Mouse (Mus musculus): ENCODE data around the gene Ctcfl. TPM values are rescaled to one million over a fixed set of nuclear protein-coding genes. Genes with fewer than 3 reads are reported as not detected.

Ctcfl gene
- polyA plus RNA-seq, 1 experiment from 2014 or later = 0.08 TPM

DNA sequence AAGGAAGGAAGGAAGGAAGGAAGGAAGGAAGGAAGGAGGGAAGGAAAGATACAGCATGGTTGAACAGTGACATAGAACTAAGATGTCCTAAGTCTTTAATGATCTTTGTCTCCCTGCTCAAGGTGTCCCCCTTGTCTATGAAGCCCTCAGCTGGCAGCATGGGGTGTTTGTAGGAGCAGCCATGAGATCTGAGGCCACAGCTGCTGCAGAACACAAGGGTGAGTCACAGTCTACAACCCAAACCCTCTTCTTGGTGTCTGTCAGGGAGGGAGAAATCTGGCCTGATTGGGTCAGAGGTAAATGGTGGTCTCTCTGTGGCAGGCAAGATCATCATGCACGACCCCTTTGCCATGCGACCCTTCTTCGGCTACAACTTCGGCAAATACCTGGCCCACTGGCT, 38.5 kb upstream of the Ctcfl start:
- Histone ChIP-seq H3K4me3 (ENCODE audit: low read length) (no peak overlapping the region), H3K9me3 (ENCODE audit: control insufficient read depth, low read length) (no peaks in the 10 kb centered on the region), H3K27ac (ENCODE audit: low read depth, low read length) (no peak overlapping the region), H3K27me3 (replicated peaks; ENCODE audit: control insufficient read depth, insufficient read depth, low read length) (no peaks in the 10 kb centered on the region), H3K9ac (ENCODE audit: low read depth, low read length) (no peak overlapping the region), H3K4me2 (ENCODE audit: low read length) (no peak overlapping the region), H3K36me3 (ENCODE audit: control insufficient read depth, insufficient read depth, low read length) (no peaks in the 10 kb centered on the region), H3K4me1 (ENCODE audit: control insufficient read depth, insufficient read depth, low read depth, low read length) (peaks cover 3% of the 10 kb centered on the region; the same call in 1 of the 2 replicates)
- 97% methylated on average over 4 of the region's 4 CpGs for WGBS
- ATAC-seq = no peak

DNA sequence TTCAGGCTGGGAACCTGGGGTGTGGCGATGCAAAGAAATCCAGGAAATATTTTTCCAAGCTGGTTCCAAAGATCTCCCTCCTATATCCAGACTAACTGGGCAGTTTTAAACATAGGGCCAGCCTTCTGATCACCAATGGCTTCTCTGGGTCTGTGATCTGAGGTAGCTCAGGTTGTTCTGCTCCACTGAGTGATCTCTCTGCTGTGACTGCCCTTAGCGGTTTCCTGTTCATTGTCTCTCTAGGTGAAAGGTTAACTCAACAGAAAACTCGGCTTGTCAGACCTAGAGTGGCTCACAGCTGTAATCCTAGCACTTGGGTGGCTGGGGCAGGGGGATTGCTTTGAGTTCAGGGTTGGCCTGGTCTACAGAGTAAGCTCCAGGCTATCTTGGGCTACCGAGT, 38.1 kb upstream of the Ctcfl start:
- Histone ChIP-seq H3K27ac (ENCODE audit: low read depth, low read length) (no peak overlapping the region), H3K27me3 (replicated peaks; ENCODE audit: control insufficient read depth, insufficient read depth, low read length) (no peaks in the 10 kb centered on the region), H3K4me2 (ENCODE audit: low read length) (no peak overlapping the region), H3K4me3 (ENCODE audit: low read length) (no peak overlapping the region), H3K9me3 (ENCODE audit: control insufficient read depth, low read length) (no peaks in the 10 kb centered on the region), H3K9ac (ENCODE audit: low read depth, low read length) (no peak overlapping the region), H3K4me1 (ENCODE audit: control insufficient read depth, insufficient read depth, low read depth, low read length) (peaks cover 3% of the 10 kb centered on the region; the same call in 1 of the 2 replicates), H3K36me3 (ENCODE audit: control insufficient read depth, insufficient read depth, low read length) (no peaks in the 10 kb centered on the region)
- ATAC-seq = no peak
- 67% methylated on average over 4 of the region's 4 CpGs for WGBS

DNA sequence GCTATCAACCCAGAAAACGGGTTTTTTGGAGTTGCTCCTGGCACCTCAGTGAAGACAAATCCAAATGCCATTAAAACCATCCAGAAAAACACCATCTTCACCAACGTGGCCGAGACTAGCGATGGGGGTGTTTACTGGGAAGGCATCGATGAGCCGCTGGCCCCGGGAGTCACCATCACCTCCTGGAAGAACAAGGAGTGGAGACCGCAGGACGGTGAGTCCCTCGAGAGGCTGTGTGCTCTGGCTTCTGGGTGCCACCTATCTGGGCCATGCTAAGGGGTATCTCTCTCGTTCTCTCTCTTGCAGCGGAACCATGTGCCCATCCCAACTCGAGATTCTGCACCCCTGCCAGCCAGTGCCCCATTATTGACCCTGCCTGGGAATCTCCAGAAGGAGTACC, 37.6 kb upstream of the Ctcfl start:
- Histone ChIP-seq H3K27ac (ENCODE audit: low read depth, low read length) (no peak overlapping the region), H3K9me3 (ENCODE audit: control insufficient read depth, low read length) (no peaks in the 10 kb centered on the region), H3K4me2 (ENCODE audit: low read length) (no peak overlapping the region), H3K4me1 (ENCODE audit: control insufficient read depth, insufficient read depth, low read depth, low read length) (peaks cover 3% of the 10 kb centered on the region; the same call in 1 of the 2 replicates), H3K4me3 (ENCODE audit: low read length) (no peak overlapping the region), H3K36me3 (ENCODE audit: control insufficient read depth, insufficient read depth, low read length) (no peaks in the 10 kb centered on the region), H3K9ac (ENCODE audit: low read depth, low read length) (no peak overlapping the region), H3K27me3 (replicated peaks; ENCODE audit: control insufficient read depth, insufficient read depth, low read length) (no peaks in the 10 kb centered on the region)
- WGBS = 87% methylated on average over 13 of the region's 13 CpGs
- no peak for ATAC-seq

DNA sequence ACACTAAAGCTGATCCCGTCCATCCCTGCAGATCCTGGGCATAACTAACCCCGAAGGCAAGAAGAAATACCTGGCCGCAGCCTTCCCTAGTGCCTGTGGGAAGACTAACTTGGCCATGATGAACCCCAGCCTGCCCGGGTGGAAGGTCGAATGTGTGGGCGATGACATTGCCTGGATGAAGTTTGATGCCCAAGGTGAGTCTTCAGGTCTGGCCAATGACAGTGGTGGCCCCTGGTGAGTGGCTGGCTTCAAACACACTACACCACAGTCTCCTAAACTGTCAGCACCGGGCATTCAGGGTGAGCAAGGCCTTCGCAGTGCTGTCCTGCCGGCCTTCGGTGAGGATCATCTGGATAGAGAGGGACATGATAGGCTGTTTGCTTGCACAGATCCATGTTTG, 36.6 kb upstream of the Ctcfl start:
- Histone ChIP-seq H3K27me3 (replicated peaks; ENCODE audit: control insufficient read depth, insufficient read depth, low read length) (no peaks in the 10 kb centered on the region), H3K4me2 (ENCODE audit: low read length) (no peak overlapping the region), H3K9ac (ENCODE audit: low read depth, low read length) (no peak overlapping the region), H3K9me3 (ENCODE audit: control insufficient read depth, low read length) (no peaks in the 10 kb centered on the region), H3K36me3 (ENCODE audit: control insufficient read depth, insufficient read depth, low read length) (no peaks in the 10 kb centered on the region), H3K27ac (ENCODE audit: low read depth, low read length) (no peak overlapping the region), H3K4me1 (ENCODE audit: control insufficient read depth, insufficient read depth, low read depth, low read length) (peaks cover 3% of the 10 kb centered on the region; the same call in 1 of the 2 replicates), H3K4me3 (ENCODE audit: low read length) (no peak overlapping the region)
- 94% methylated on average over 10 of the region's 10 CpGs for WGBS
- ATAC-seq = no peak

DNA sequence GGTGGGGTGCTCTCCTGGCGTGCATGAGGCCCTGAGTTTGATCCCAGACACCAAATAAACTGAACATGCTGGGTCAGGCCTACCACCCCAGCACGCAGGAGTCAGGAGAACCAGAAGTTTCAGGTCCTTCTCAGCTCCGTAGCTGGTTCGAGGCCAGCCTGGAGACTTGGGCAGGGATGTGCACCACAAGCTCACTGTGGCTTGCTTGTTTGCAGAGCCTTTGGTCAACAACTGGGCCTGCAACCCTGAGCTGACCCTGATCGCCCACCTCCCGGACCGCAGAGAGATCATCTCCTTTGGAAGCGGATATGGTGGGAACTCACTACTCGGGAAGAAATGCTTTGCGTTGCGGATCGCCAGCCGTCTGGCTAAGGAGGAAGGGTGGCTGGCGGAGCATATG, 35.6 kb upstream of the Ctcfl start:
- H3K4me3 ChIP-seq (ENCODE audit: low read length) = no peak overlapping the region
- H3K4me1 ChIP-seq (ENCODE audit: control insufficient read depth, insufficient read depth, low read depth, low read length) = peaks cover 3% of the 10 kb centered on the region; the same call in 1 of the 2 replicates
- H3K4me2 ChIP-seq (ENCODE audit: low read length) = no peak overlapping the region
- H3K27ac ChIP-seq (ENCODE audit: low read depth, low read length) = no peak overlapping the region
- 93% methylated on average over 14 of the region's 14 CpGs for WGBS
- no peaks in the 10 kb centered on the region for H3K9me3 ChIP-seq (ENCODE audit: control insufficient read depth, low read length)
- no peaks in the 10 kb centered on the region for H3K36me3 ChIP-seq (ENCODE audit: control insufficient read depth, insufficient read depth, low read length)
- H3K27me3 ChIP-seq (replicated peaks; ENCODE audit: control insufficient read depth, insufficient read depth, low read length) = no peaks in the 10 kb centered on the region
- no peak for ATAC-seq
- no peak overlapping the region for H3K9ac ChIP-seq (ENCODE audit: low read depth, low read length)

DNA sequence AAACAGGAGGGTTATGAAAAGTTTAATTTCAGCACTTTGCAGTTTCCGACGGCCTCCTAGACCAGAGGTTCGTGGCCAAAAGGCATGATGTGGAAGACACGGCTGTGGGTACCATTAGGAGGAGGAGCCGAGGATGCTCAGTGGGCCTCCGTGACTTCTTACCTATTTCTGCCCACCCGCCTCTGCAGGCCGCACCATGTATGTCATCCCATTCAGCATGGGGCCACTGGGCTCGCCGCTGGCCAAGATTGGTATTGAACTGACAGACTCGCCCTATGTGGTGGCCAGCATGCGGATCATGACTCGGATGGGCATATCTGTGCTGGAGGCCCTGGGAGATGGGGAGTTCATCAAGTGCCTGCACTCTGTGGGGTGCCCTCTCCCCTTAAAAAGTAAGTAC, 35.2 kb upstream of the Ctcfl start:
- H3K9me3 ChIP-seq (ENCODE audit: control insufficient read depth, low read length) = no peaks in the 10 kb centered on the region
- ATAC-seq = no peak
- 93% methylated on average over 13 of the region's 13 CpGs for WGBS

DNA sequence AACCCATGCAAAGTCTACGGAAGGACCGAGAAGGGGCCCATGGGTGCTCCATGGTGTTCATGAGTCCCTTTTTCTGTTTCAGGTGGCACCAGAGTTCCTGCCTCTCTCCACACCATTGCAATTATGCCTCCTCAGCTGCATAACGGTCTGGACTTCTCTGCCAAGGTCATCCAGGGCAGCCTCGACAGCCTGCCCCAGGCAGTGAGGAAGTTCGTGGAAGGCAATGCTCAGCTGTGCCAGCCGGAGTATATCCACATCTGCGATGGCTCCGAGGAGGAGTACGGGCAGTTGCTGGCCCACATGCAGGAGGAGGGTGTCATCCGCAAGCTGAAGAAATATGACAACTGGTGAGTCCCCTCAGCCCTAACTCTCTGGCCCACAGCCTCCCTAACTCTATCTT, 33.9 kb upstream of the Ctcfl start:
- Histone ChIP-seq H3K9me3 (ENCODE audit: control insufficient read depth, low read length) (no peaks in the 10 kb centered on the region), H3K4me1 (ENCODE audit: control insufficient read depth, insufficient read depth, low read depth, low read length) (no peaks in the 10 kb centered on the region), H3K9ac (ENCODE audit: low read depth, low read length) (no peak overlapping the region), H3K4me2 (ENCODE audit: low read length) (no peak overlapping the region), H3K27ac (ENCODE audit: low read depth, low read length) (no peak overlapping the region), H3K27me3 (replicated peaks; ENCODE audit: control insufficient read depth, insufficient read depth, low read length) (no peaks in the 10 kb centered on the region), H3K4me3 (ENCODE audit: low read length) (no peak overlapping the region), H3K36me3 (ENCODE audit: control insufficient read depth, insufficient read depth, low read length) (no peaks in the 10 kb centered on the region)
- ATAC-seq = no peak
- WGBS = 90% methylated on average over 10 of the region's 10 CpGs

More for the DNA sequence above, 35.2 kb upstream of the Ctcfl start:
- Histone ChIP-seq H3K9ac (ENCODE audit: low read depth, low read length) (no peak overlapping the region), H3K36me3 (ENCODE audit: control insufficient read depth, insufficient read depth, low read length) (no peaks in the 10 kb centered on the region), H3K27me3 (replicated peaks; ENCODE audit: control insufficient read depth, insufficient read depth, low read length) (no peaks in the 10 kb centered on the region), H3K4me3 (ENCODE audit: low read length) (no peak overlapping the region), H3K4me1 (ENCODE audit: control insufficient read depth, insufficient read depth, low read depth, low read length) (peaks cover 2% of the 10 kb centered on the region; the same call in 1 of the 2 replicates), H3K27ac (ENCODE audit: low read depth, low read length) (no peak overlapping the region), H3K4me2 (ENCODE audit: low read length) (no peak overlapping the region)

DNA sequence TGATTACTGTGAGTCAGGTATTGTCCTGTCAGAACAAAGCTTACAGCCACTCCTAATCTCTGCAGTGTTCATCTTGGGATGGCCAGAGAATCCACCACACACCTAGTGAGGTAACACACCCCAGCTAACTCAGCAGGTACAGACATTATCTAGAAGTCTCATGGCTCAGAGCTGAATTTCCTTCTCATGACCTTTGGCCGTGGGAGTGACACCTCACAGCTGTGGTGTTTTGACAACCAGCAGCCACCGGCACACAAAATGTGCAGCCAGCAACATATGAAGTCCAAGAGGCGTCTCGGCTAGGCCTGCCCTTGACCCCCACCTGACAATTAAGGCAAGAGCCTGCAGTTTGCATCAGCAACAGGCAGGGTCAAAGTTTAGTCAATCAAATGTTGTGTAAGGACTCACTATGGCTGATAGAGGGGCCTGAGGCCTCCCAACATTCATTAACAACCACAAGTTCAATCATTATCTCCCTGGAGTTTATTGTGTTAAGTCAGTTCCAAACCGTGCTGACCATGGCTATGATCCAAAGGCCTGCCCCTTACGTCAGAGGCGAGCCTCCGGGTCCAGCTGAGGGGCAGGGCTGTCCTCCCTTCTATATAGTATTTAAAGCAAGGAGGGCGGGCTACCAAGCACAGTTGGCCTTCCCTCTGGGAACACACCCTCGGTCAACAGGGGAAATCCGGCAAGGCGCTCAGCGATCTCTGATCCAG, 33.3 kb upstream of the Ctcfl start, which contains the start of gene Pck1:
Gene Pck1, plus strand, starts transcription at position 613 of the 716 bp plus-strand sequence.
- 77% methylated on average over 13 of the region's 13 CpGs for WGBS
- Histone ChIP-seq H3K4me3 (ENCODE audit: low read length) (no peak within 1 kb of the TSS), H3K27me3 (replicated peaks; ENCODE audit: control insufficient read depth, insufficient read depth, low read length) (no peaks in the 10 kb centered on the region), H3K9ac (ENCODE audit: low read depth, low read length) (no peak within 1 kb of the TSS), H3K36me3 (ENCODE audit: control insufficient read depth, insufficient read depth, low read length) (no peaks in the 10 kb centered on the region), H3K9me3 (ENCODE audit: control insufficient read depth, low read length) (no peaks in the 10 kb centered on the region), H3K4me1 (ENCODE audit: control insufficient read depth, insufficient read depth, low read depth, low read length) (no peaks in the 10 kb centered on the region), H3K4me2 (ENCODE audit: low read length) (no peak within 1 kb of the TSS), H3K27ac (ENCODE audit: low read depth, low read length) (no peak within 1 kb of the TSS)
- ATAC-seq = no peak

DNA sequence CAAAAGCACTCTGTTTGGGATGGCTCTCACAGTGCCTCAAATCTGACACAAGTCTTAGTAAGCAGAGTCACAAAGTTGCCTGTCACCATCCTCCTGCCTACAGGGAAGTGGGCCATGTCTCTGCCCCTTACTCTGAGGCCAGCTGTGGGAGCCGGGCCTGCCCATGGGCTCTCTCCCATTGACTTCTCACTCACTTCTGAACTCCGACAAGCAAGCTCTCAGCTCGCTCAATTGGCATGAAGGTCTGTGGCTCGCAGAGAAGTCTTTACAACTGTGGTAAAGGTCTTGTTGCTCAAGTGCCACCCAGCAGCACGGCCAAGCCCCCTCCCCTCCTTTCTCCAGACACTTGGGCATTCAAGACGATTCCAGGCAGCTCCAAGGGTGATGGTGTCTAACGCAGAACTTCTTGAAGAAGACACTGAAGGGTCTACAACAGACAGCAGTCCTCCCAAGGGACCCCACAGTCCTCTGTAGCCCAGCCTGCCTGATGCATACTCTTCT, 32.5 kb upstream of the Ctcfl start:
- 90% methylated on average over 7 of the region's 7 CpGs for WGBS
- no peaks in the 10 kb centered on the region for H3K4me1 ChIP-seq (ENCODE audit: control insufficient read depth, insufficient read depth, low read depth, low read length)
- H3K9ac ChIP-seq (ENCODE audit: low read depth, low read length) = no peak overlapping the region
- H3K27ac ChIP-seq (ENCODE audit: low read depth, low read length) = no peak overlapping the region
- no peaks in the 10 kb centered on the region for H3K9me3 ChIP-seq (ENCODE audit: control insufficient read depth, low read length)
- no peak overlapping the region for H3K4me2 ChIP-seq (ENCODE audit: low read length)
- H3K4me3 ChIP-seq (ENCODE audit: low read length) = no peak overlapping the region
- no peaks in the 10 kb centered on the region for H3K36me3 ChIP-seq (ENCODE audit: control insufficient read depth, insufficient read depth, low read length)
- ATAC-seq = no peak
- no peaks in the 10 kb centered on the region for H3K27me3 ChIP-seq (replicated peaks; ENCODE audit: control insufficient read depth, insufficient read depth, low read length)
